Mouse (Mus musculus): ENCODE measurements around the gene Tmc6. TPM values are rescaled to one million over a fixed set of nuclear protein-coding genes. Genes with fewer than 3 reads are reported as not detected.

Tmc6 gene
- polyA plus RNA-seq, 1 experiment from 2014 or later = 20.2 TPM

- Histone ChIP-seq H3K4me1 (ENCODE audit: insufficient read depth) (peaks cover 82% of the 10 kb centered on the region), H3K4me3 (ENCODE audit: low read depth, low read length) (peak overlapping the region; percentile 79), H3K27ac (ENCODE audit: low read depth) (peak overlapping the region; percentile 98), H3K27me3 (ENCODE audit: insufficient read depth, low read length) (no peaks in the 10 kb centered on the region), H3K9ac (replicated peaks) (peak overlapping the region; percentile 91), H3K9me3 (ENCODE audit: low read length) (no peaks in the 10 kb centered on the region), H3K4me2 (ENCODE audit: low read depth, low read length) (peak overlapping the region; percentile 94), H3K36me3 (replicated peaks; ENCODE audit: insufficient read depth, low read length) (peaks cover 15% of the 10 kb centered on the region)
- whole genome bisulfite sequencing (ENCODE audit: insufficient replicate concordance) = 40% methylated on average over 3 of the region's 3 CpGs
- DNase-seq = no peak
- no peak for ATAC-seq
- TF ChIP-seq CTCF (IDR thresholded peaks at IDR 0.05; ENCODE audit: low read depth) (no peak), EP300 (IDR thresholded peaks at IDR 0.05; ENCODE audit: low read depth) (no peak)
Measured at GRCm38 (mm10) chr11:117827386-117827785, 45.4 kb upstream of the Tmc6 start.

- H3K36me3 ChIP-seq (replicated peaks; ENCODE audit: insufficient read depth, low read length) = peaks cover 20% of the 10 kb centered on the region
- peak overlapping the region; percentile 79; the same call in 1 of the 2 replicates for H3K4me3 ChIP-seq (ENCODE audit: low read depth, low read length)
- peaks cover 79% of the 10 kb centered on the region for H3K4me1 ChIP-seq (ENCODE audit: insufficient read depth)
- H3K4me2 ChIP-seq (ENCODE audit: low read depth, low read length) = peak overlapping the region; percentile 94
- no peaks in the 10 kb centered on the region for H3K9me3 ChIP-seq (ENCODE audit: low read length)
- WGBS (ENCODE audit: insufficient replicate concordance) = 61% methylated on average over 8 of the region's 8 CpGs
- H3K27ac ChIP-seq (ENCODE audit: low read depth) = peak overlapping the region; percentile 98
- DNase-seq = no peak
- ATAC-seq = no peak
- peak overlapping the region; percentile 91 for H3K9ac ChIP-seq (replicated peaks)
- TF ChIP-seq EP300 (IDR thresholded peaks at IDR 0.05; ENCODE audit: low read depth) (no peak), CTCF (IDR thresholded peaks at IDR 0.05; ENCODE audit: low read depth) (no peak)
- no peaks in the 10 kb centered on the region for H3K27me3 ChIP-seq (ENCODE audit: insufficient read depth, low read length)
Measured at GRCm38 (mm10) chr11:117826916-117827315, 44.9 kb upstream of the Tmc6 start.

- H3K36me3 ChIP-seq (replicated peaks; ENCODE audit: insufficient read depth, low read length) = peaks cover 28% of the 10 kb centered on the region
- peak overlapping the region; percentile 79 for H3K4me3 ChIP-seq (ENCODE audit: low read depth, low read length)
- DNase-seq (no peak), ATAC-seq (peak; percentile 6)
- peak overlapping the region; percentile 98 for H3K27ac ChIP-seq (ENCODE audit: low read depth)
- no peaks in the 10 kb centered on the region for H3K27me3 ChIP-seq (ENCODE audit: insufficient read depth, low read length)
- peaks cover 72% of the 10 kb centered on the region for H3K4me1 ChIP-seq (ENCODE audit: insufficient read depth)
- H3K9me3 ChIP-seq (ENCODE audit: low read length) = no peaks in the 10 kb centered on the region
- H3K4me2 ChIP-seq (ENCODE audit: low read depth, low read length) = peak overlapping the region; percentile 94
- peak overlapping the region; percentile 91 for H3K9ac ChIP-seq (replicated peaks)
- TF ChIP-seq CTCF (IDR thresholded peaks at IDR 0.05; ENCODE audit: low read depth) (no peak), EP300 (IDR thresholded peaks at IDR 0.05; ENCODE audit: low read depth) (no peak; the same call in 1 of the 2 replicates)
- 30% methylated on average over 5 of the region's 5 CpGs for WGBS (ENCODE audit: insufficient replicate concordance)
Measured at GRCm38 (mm10) chr11:117826164-117826563, 44.2 kb upstream of the Tmc6 start.

GRCm38 (mm10) chr11:117825333-117826101 lies 43.5 kb upstream of the Tmc6 start, which contains the start of the genes Afmid and Tk1:
Afmid (plus strand) TSS chr11:117825924.
Tk1 (minus strand) TSS chr11:117826092.
- TF ChIP-seq CTCF (IDR thresholded peaks at IDR 0.05; ENCODE audit: low read depth) (no peak), EP300 (IDR thresholded peaks at IDR 0.05; ENCODE audit: low read depth) (no peak; the same call in none of the 2 replicates)
- DNase-seq (peak; percentile 88), ATAC-seq (peak; percentile 51)
- peaks cover 66% of the 10 kb centered on the region for H3K4me1 ChIP-seq (ENCODE audit: insufficient read depth)
- peak within 1 kb of the TSS; percentile 91 for H3K9ac ChIP-seq (replicated peaks)
- peak within 1 kb of the TSS; percentile 98 for H3K27ac ChIP-seq (ENCODE audit: low read depth)
- peak within 1 kb of the TSS; percentile 79 for H3K4me3 ChIP-seq (ENCODE audit: low read depth, low read length)
- no peaks in the 10 kb centered on the region for H3K9me3 ChIP-seq (ENCODE audit: low read length)
- no peaks in the 10 kb centered on the region for H3K27me3 ChIP-seq (ENCODE audit: insufficient read depth, low read length)
- H3K36me3 ChIP-seq (replicated peaks; ENCODE audit: insufficient read depth, low read length) = peaks cover 33% of the 10 kb centered on the region
- H3K4me2 ChIP-seq (ENCODE audit: low read depth, low read length) = peak within 1 kb of the TSS; percentile 94
- under 1% methylated on average over 33 of the region's 34 CpGs for WGBS (ENCODE audit: insufficient replicate concordance)

GRCm38 (mm10) chr11:117824060-117824969 lies 42.3 kb upstream of the Tmc6 start:
- H3K36me3 ChIP-seq (replicated peaks; ENCODE audit: insufficient read depth, low read length) = peaks cover 45% of the 10 kb centered on the region
- peak; percentile 44 for ATAC-seq

More at GRCm38 (mm10) chr11:117824060-117824969, 42.3 kb upstream of the Tmc6 start:
- 21% methylated on average over 23 of the region's 23 CpGs for WGBS (ENCODE audit: insufficient replicate concordance)
- Histone ChIP-seq H3K9ac (replicated peaks) (peak overlapping the region; percentile 91), H3K4me2 (ENCODE audit: low read depth, low read length) (peak overlapping the region; percentile 94), H3K4me1 (ENCODE audit: insufficient read depth) (peaks cover 54% of the 10 kb centered on the region), H3K9me3 (ENCODE audit: low read length) (no peaks in the 10 kb centered on the region), H3K27me3 (ENCODE audit: insufficient read depth, low read length) (no peaks in the 10 kb centered on the region), H3K4me3 (ENCODE audit: low read depth, low read length) (peak overlapping the region; percentile 79), H3K27ac (ENCODE audit: low read depth) (peak overlapping the region; percentile 98)
- TF ChIP-seq EP300 (IDR thresholded peaks at IDR 0.05; ENCODE audit: low read depth) (no peak; the same call in 1 of the 2 replicates), CTCF (IDR thresholded peaks at IDR 0.05; ENCODE audit: low read depth) (peak; percentile 97)
- peak; percentile 90 for DNase-seq

All from liver, postnatal 0 days (tissue).